Mouse (Mus musculus) E14TG2a.4 (cell line): ENCODE results near the gene Syndig1.

Source experiments
- H3K27me3 ChIP-seq: 2 replicates; pipeline ENCODE4 v1.6.1; 2014; ENCODE audit warnings: low read length, control low read depth; ENCODE audit not compliant: insufficient read depth
- H3K36me3 ChIP-seq: 2 replicates; pipeline ENCODE4 v1.6.1; 2014; ENCODE audit warnings: low read length, control low read depth; ENCODE audit not compliant: insufficient read depth
- H3K4me1 ChIP-seq: replicated peaks from 2 replicates; pipeline ENCODE4 v1.6.1; 2014; ENCODE audit warnings: low read depth, low read length, control low read depth
- H3K4me3 ChIP-seq: replicated peaks from 2 replicates; pipeline ENCODE4 v1.5.1; 2014; ENCODE audit warnings: mild to moderate bottlenecking, low read length
- H3K9me3 ChIP-seq: 2 replicates; pipeline ENCODE4 v1.6.1; 2014; ENCODE audit warnings: low read length, control low read depth
- CTCF ChIP-seq: conservative IDR thresholded peaks from 2 replicates; pipeline ENCODE4 v1.5.1; 2014; ENCODE audit warnings: low read length
- NANOG ChIP-seq: IDR thresholded peaks from 2 replicates; pipeline ENCODE4 v1.6.1; 2014; ENCODE audit warnings: borderline replicate concordance, low read length, mixed read lengths
- POU5F1 ChIP-seq: IDR thresholded peaks from 2 replicates; pipeline ENCODE4 v1.6.1; 2014; ENCODE audit warnings: low read length, borderline replicate concordance

Syndig1 gene

DNA sequence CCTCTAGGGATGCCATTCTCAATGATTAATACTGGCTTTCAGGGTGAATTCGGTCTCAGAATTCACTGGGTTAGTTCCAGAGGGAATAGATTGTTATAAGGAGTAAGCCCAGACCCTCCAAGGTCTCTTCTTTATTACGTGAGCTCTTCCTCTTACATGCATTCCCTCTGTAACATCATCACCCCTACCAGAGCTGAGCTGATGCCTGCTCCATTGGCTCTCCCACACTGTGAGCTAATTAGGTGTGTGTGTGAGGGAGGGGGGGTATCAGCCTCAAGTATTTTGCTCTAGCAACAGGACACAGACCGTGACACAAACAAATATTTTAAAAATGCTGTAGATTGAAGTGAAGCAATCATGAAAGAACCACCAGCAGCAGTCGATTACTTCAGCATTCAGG lies 19.8 kb downstream of the Syndig1 start:
- no peak for TF ChIP-seq POU5F1
- no peak for TF ChIP-seq NANOG
- no peak for TF ChIP-seq CTCF

DNA sequence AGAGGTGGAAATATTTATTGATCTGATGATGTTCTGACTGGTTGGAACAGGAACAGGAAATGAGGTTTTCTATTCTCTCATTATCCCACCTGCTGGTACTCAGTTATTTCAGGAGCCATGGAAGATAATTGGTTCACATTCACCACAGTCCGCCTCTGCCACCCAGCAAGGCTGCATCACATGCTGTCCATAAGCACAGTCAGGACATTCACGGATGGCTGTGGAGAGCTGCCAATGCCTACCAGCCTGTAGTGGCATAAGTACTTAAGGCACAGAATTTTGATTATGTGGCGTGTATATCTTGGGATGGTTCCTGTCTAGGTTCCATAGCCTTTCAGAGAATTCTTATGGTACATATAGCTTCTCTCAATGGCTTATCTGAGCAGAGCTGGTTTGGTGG lies 32.0 kb downstream of the Syndig1 start:
- H3K4me1 ChIP-seq, result peaks cover 13% of the 10 kb centered on the region
- no peaks in the 10 kb centered on the region for H3K27me3 ChIP-seq
- H3K4me3 ChIP-seq, result no peak overlapping the region
- H3K9me3 ChIP-seq, result no peaks in the 10 kb centered on the region
- no peak for TF ChIP-seq POU5F1
- TF ChIP-seq CTCF, result no peak
- TF ChIP-seq NANOG, result no peak
- no peaks in the 10 kb centered on the region for H3K36me3 ChIP-seq

More for the DNA sequence above, 19.8 kb downstream of the Syndig1 start:
- H3K4me1 ChIP-seq, result no peaks in the 10 kb centered on the region
- no peaks in the 10 kb centered on the region for H3K27me3 ChIP-seq
- no peak overlapping the region for H3K4me3 ChIP-seq
- no peaks in the 10 kb centered on the region for H3K36me3 ChIP-seq
- no peaks in the 10 kb centered on the region for H3K9me3 ChIP-seq

DNA sequence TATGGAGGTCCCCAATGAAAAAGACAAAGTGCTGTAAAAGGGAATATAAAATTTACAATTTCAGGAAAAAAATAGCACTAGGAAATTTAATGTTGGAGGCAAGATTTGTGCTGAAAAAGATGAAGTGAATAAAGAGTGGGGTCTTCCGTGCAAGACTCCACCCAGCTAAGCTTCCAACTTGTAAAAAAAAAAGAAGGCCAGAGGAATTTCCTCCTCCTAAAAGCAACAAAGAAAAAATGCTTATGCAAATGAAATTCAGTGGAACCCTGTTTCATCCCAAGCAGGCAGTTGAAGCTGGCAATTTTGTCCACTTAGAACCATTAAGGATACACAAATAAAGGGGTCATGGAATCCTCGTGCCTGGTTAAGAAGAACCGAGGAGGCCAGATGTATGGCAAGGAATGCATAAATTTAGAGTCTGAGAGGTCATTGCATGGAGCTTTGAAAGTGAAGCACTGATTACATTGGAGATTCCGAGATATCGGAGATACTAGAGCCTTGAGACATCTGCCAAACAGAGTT lies 37.0 kb downstream of the Syndig1 start:
- no peak for TF ChIP-seq POU5F1
- TF ChIP-seq CTCF, result no peak
- no peak for TF ChIP-seq NANOG
- H3K4me3 ChIP-seq, result no peak overlapping the region
- H3K36me3 ChIP-seq, result no peaks in the 10 kb centered on the region
- H3K9me3 ChIP-seq, result no peaks in the 10 kb centered on the region
- H3K4me1 ChIP-seq, result peaks cover 17% of the 10 kb centered on the region
- H3K27me3 ChIP-seq, result no peaks in the 10 kb centered on the region

DNA sequence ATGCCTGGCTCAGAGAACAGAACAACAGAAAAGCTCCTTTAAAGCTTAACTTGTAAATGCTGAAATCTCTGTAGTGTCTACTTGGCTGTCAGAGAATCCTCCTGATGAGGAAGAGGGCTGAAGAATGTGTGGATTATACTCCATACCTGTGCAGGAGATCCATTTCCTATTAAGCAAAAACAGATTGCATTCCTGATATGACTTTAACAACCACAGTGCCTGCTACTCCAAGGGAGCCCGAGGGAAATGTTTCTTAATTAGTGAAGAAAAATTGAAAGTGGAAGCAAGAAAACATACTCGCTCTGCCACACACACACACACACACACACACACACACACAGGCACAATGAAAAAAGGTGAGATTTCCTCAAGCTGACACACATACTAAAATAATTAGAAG lies 41.5 kb downstream of the Syndig1 start:
- H3K4me3 ChIP-seq, result no peak overlapping the region
- no peaks in the 10 kb centered on the region for H3K9me3 ChIP-seq
- H3K36me3 ChIP-seq, result no peaks in the 10 kb centered on the region
- no peaks in the 10 kb centered on the region for H3K27me3 ChIP-seq
- no peak for TF ChIP-seq POU5F1
- no peak for TF ChIP-seq CTCF
- no peak for TF ChIP-seq NANOG
- peaks cover 17% of the 10 kb centered on the region for H3K4me1 ChIP-seq

DNA sequence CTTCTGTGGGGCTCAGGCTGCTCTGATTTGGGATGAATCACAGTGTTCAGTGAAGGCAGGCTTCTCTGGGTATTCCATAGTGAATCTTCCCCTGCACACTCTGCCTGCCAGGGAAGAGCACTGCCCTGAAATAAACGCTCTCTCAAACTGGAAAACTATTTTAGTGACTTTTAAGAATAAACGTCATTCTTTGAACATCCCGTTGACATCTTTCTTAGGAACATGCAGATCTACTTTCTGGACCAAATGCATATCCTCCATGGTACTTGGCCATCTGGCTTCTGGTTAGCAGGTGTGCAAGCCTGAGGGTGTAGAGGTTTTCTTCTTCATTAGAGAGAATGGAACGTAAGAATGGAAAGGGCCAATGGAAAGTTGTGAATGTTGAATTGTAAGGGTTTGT lies 43.5 kb downstream of the Syndig1 start:
- H3K9me3 ChIP-seq, result no peaks in the 10 kb centered on the region
- TF ChIP-seq NANOG (no peak), CTCF (no peak), POU5F1 (no peak)

DNA sequence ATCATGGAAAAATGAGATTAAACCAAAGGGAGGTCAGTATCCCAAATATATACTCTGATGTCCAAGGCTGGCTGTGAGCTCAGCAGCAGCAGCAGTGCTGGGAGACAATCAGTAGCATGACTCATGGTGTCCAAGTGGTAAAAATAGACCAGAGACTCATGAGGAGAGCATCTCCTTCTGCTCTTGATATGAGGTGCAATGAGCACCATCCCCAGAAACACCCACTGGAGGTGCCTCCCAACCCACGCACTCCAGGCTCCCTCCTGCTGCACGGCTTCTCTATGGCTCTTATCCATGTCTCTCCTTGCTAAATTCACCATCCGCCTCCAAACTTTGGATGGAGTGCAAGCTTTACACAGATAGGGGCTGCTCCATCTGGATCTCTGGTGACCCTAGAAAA lies 44.3 kb downstream of the Syndig1 start:
- TF ChIP-seq CTCF, result no peak
- TF ChIP-seq POU5F1, result no peak
- no peak for TF ChIP-seq NANOG
- Histone ChIP-seq H3K9me3 (no peaks in the 10 kb centered on the region), H3K27me3 (no peaks in the 10 kb centered on the region), H3K36me3 (no peaks in the 10 kb centered on the region), H3K4me3 (no peak overlapping the region), H3K4me1 (peaks cover 8% of the 10 kb centered on the region)

More for the DNA sequence above, 43.5 kb downstream of the Syndig1 start:
- peaks cover 8% of the 10 kb centered on the region for H3K4me1 ChIP-seq
- no peaks in the 10 kb centered on the region for H3K36me3 ChIP-seq
- H3K27me3 ChIP-seq, result no peaks in the 10 kb centered on the region
- no peak overlapping the region for H3K4me3 ChIP-seq

DNA sequence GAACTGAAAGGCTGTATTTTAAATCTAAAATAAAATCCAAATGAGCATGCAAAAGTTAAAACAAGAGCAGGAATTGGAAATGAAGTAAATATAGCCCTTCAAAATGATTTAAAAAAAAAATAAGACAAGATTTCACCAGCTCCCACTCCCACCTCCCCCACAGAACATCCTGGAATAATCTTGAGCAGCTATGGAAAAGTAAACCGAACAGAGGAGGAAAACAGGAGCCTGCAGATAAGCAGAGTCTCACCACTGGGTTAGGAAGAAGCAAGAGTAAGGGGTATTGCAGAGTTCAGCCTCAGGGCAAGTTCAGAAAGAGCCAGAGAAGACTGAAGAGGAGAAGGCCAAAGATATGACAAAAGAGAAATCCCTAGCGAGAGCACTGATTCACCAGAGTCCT lies 48.9 kb downstream of the Syndig1 start:
- H3K27me3 ChIP-seq, result no peaks in the 10 kb centered on the region
- peaks cover 8% of the 10 kb centered on the region for H3K4me1 ChIP-seq
- no peaks in the 10 kb centered on the region for H3K9me3 ChIP-seq
- no peak overlapping the region for H3K4me3 ChIP-seq
- no peaks in the 10 kb centered on the region for H3K36me3 ChIP-seq
- TF ChIP-seq NANOG (no peak), CTCF (no peak), POU5F1 (no peak)

DNA sequence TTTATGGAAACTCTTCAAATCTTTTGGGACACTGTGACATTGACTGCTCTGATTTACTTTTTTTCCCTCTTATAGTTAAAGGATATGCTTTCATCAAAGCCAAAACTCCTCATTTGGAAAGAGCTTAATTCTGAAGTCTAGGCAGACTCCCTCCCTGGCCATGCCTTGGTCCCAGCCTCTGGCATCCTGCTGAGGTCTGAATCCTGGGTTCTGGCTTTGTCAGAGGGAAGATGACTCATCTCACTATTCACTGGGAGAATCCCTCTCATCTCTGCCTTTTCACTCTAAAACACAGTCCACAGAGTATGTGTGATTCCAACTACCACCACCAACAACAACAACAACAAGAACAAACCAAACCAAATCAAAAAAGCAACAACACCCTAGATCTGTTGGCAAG lies 58.6 kb downstream of the Syndig1 start:
- TF ChIP-seq CTCF (no peak), POU5F1 (no peak), NANOG (no peak)
- H3K36me3 ChIP-seq, result no peaks in the 10 kb centered on the region
- no peaks in the 10 kb centered on the region for H3K9me3 ChIP-seq
- H3K27me3 ChIP-seq, result no peaks in the 10 kb centered on the region
- H3K4me1 ChIP-seq, result peaks cover 15% of the 10 kb centered on the region
- H3K4me3 ChIP-seq, result no peak overlapping the region

DNA sequence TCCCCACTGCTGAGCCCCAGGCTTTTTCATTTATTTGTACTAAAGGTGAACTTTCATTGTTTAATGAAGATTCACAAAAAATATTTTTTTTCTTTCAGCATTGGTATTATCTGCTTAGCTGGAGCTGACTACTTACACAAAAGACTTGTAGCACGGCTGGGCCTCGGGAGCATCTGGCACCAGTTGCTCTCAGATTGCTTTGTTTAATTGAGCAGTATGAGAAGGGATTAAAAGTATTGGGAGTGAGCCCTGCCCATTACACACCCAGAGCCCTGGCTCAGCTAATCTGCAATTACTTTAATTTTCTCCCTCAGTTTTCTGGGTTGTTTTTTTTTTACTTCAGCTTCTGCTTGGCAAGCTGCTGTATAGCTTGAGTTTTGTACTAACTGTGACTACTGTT lies 62.6 kb downstream of the Syndig1 start:
- H3K27me3 ChIP-seq, result no peaks in the 10 kb centered on the region
- no peaks in the 10 kb centered on the region for H3K36me3 ChIP-seq
- H3K4me3 ChIP-seq, result no peak overlapping the region
- peaks cover 23% of the 10 kb centered on the region for H3K4me1 ChIP-seq
- TF ChIP-seq NANOG (no peak), CTCF (no peak), POU5F1 (no peak)
- H3K9me3 ChIP-seq, result no peaks in the 10 kb centered on the region
